Mouse (Mus musculus): Measurements from ENCODE around the gene Il17a.

DNA sequence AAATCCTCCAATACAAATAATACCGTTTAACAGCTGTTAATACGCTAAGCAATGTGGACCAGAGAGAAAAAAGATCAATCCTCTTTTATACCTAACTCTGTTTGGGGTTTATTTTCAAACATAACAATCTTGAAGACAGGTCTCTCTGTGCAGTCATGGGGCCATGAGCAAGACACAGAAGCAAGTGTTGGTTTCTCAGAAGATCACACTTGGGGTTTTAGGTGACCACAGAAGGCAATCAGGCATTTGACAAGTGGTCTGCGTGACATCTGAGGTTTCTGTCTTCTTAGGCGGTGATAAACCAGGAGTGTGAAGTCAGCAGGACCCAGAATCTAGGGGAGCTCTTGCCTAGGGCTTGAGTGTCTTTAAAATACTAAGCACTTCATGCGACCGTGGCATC lies 35.8 kb downstream of the Il17a start:
- TF ChIP-seq CTCF (IDR thresholded peaks at IDR 0.05; ENCODE audit: borderline replicate concordance, insufficient read depth, low read length) (no peak), POLR2A (IDR thresholded peaks at IDR 0.05; ENCODE audit: low read depth, low read length) (no peak)
